Mouse (Mus musculus) ES-Bruce4 (cell line): ENCODE measurements around the gene Phldb2.

Source experiments
- CTCF ChIP-seq: IDR thresholded peaks from one replicate; pipeline ENCODE4 v1.8.1; 2011; ENCODE audit warnings: low read depth, low read length
- EP300 ChIP-seq: IDR thresholded peaks from 2 replicates; pipeline ENCODE4 v1.6.1; 2011; ENCODE audit warnings: low read depth, low read length; ENCODE audit not compliant: insufficient read depth
- POLR2A ChIP-seq: IDR thresholded peaks from one replicate; pipeline ENCODE4 v1.8.1; 2011; ENCODE audit warnings: low read length; ENCODE audit not compliant: insufficient read depth

DNA sequence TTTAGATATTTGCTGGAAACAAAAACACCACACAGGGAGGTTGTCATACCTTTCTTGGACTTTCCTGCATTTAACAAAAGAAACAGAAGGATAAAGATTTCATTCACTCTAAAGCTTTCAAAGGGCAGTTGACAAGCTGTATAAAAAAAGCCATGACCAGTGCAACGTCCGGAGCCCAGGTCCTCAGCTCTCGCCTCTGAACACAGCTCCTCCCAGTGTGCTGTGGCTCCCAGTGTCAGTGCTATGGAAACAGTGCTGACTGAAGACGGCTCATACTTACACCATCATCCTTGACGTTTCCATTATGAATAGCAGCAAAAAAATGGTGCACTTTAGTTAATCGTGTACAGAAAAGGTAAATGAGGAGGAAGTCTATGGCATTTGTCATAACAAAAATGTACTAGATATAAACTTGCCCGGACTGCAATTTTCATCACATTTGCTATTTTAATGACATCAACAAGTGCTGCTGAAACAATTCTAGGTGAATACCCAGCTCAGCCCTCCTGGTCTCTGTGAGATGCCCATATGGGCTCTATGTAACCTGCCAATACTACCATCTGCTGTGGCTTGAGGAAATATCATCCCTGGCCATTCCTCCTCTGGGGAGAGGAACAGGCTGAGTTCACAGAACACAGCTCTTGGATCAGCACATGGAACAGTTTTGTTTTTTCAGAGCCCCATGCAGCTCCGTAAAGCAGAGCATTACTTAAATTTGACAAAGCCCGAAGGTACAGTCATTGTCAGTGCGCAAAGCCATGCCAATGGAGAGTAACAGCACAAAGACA is 185.4 kb downstream of the Phldb2 start:
- TF ChIP-seq CTCF: no peak
- no peak for TF ChIP-seq EP300
- TF ChIP-seq POLR2A: no peak
